Mouse (Mus musculus): Measurements from ENCODE around the gene Nr0b2.

The Nr0b2 gene

GRCm38 (mm10) chr4:133561622-133562021 lies 8.4 kb downstream of the Nr0b2 start:
- DNase-seq (ENCODE audit: low read depth, low spot score), result no peak

GRCm38 (mm10) chr4:133563123-133563571 lies 10.0 kb downstream of the Nr0b2 start:
- no peak for DNase-seq (ENCODE audit: low read depth, low spot score)

- DNase-seq (ENCODE audit: low read depth, low spot score), result no peak
Observed at GRCm38 (mm10) chr4:133567251-133567650, 14.1 kb downstream of the Nr0b2 start.

- no peak for DNase-seq (ENCODE audit: low read depth, low spot score)
Observed at GRCm38 (mm10) chr4:133569291-133570065, 16.3 kb downstream of the Nr0b2 start.

GRCm38 (mm10) chr4:133570066-133570466 lies 16.9 kb downstream of the Nr0b2 start:
- no peak for DNase-seq (ENCODE audit: low read depth, low spot score)

- DNase-seq (ENCODE audit: low read depth, low spot score), result peak; percentile 88
Observed at GRCm38 (mm10) chr4:133574070-133574842, 21.1 kb downstream of the Nr0b2 start, which contains the start of gene Gpatch3. TSS of gene Gpatch3 (plus strand) at chr4:133574745.

- DNase-seq (ENCODE audit: low read depth, low spot score), result no peak
Observed at GRCm38 (mm10) chr4:133574843-133575202, 21.6 kb downstream of the Nr0b2 start.

GRCm38 (mm10) chr4:133577983-133578382 lies 24.8 kb downstream of the Nr0b2 start:
- DNase-seq (ENCODE audit: low read depth, low spot score), result no peak

- no peak for DNase-seq (ENCODE audit: low read depth, low spot score)
Observed at GRCm38 (mm10) chr4:133583690-133584058, 30.5 kb downstream of the Nr0b2 start.

- peak; percentile 92 for DNase-seq (ENCODE audit: low read depth, low spot score)
Observed at GRCm38 (mm10) chr4:133584059-133584951, 31.1 kb downstream of the Nr0b2 start, which contains the start of gene Gpn2. TSS of gene Gpn2 (plus strand) at chr4:133584362.

GRCm38 (mm10) chr4:133592570-133592969 lies 39.4 kb downstream of the Nr0b2 start:
- peak; percentile 74 for DNase-seq (ENCODE audit: low read depth, low spot score)

GRCm38 (mm10) chr4:133595538-133595937 lies 42.4 kb downstream of the Nr0b2 start:
- no peak for DNase-seq (ENCODE audit: low read depth, low spot score)

GRCm38 (mm10) chr4:133596084-133596483 lies 42.9 kb downstream of the Nr0b2 start:
- DNase-seq (ENCODE audit: low read depth, low spot score), result no peak

- DNase-seq (ENCODE audit: low read depth, low spot score), result no peak
Observed at GRCm38 (mm10) chr4:133598616-133599015, 45.4 kb downstream of the Nr0b2 start.

GRCm38 (mm10) chr4:133599116-133599515 lies 45.9 kb downstream of the Nr0b2 start:
- DNase-seq (ENCODE audit: low read depth, low spot score), result no peak

GRCm38 (mm10) chr4:133599571-133600073 lies 46.4 kb downstream of the Nr0b2 start:
- peak; percentile 88 for DNase-seq (ENCODE audit: low read depth, low spot score)

GRCm38 (mm10) chr4:133600306-133600705 lies 47.1 kb downstream of the Nr0b2 start:
- DNase-seq (ENCODE audit: low read depth, low spot score), result no peak

GRCm38 (mm10) chr4:133601721-133602218 lies 48.6 kb downstream of the Nr0b2 start, which contains the start of gene Sfn:
TSS of gene Sfn (minus strand) at chr4:133602168.
- peak; percentile 82 for DNase-seq (ENCODE audit: low read depth, low spot score)

GRCm38 (mm10) chr4:133603056-133603455 lies 49.9 kb downstream of the Nr0b2 start:
- DNase-seq (ENCODE audit: low read depth, low spot score), result no peak

GRCm38 (mm10) chr4:133604175-133604574 lies 51.0 kb downstream of the Nr0b2 start:
- no peak for DNase-seq (ENCODE audit: low read depth, low spot score)

GRCm38 (mm10) chr4:133604856-133605255 lies 51.7 kb downstream of the Nr0b2 start:
- no peak for DNase-seq (ENCODE audit: low read depth, low spot score)

Measured in CD4-positive helper T cell, adult 2 months (primary cell).